Mouse (Mus musculus) liver, postnatal 0 days (tissue): Measurements from ENCODE around the gene Kif16b.

Experiments
- CTCF ChIP-seq: sonication (generic); IDR thresholded peaks from 2 replicates; pipeline ENCODE4 v1.5.1; 2016; ENCODE audit warnings: antibody characterized with exemption, low read depth
- EP300 ChIP-seq: IDR thresholded peaks from 2 replicates; pipeline ENCODE4 v1.6.1; 2016; ENCODE audit warnings: antibody characterized with exemption, low read depth, mild to moderate bottlenecking

- TF ChIP-seq CTCF = no peak
- no peak for TF ChIP-seq EP300
Measured at GRCm38 (mm10) chr2:142724215-142725001, 176.9 kb downstream of the Kif16b start.
